Mouse (Mus musculus) lung, postnatal 0 days (tissue): Measurements from ENCODE around the gene Pigl. TPM values are rescaled to one million over a fixed set of nuclear protein-coding genes. Genes with fewer than 3 reads are reported as not detected.
"Not testable (repeated sequence)": the region's sequence is repeated elsewhere in the genome, so short reads cannot be mapped to it uniquely, and the experiment has no call there.

Experiments used
- ATAC-seq: fragments of 200-750 bp; cut with Nextera tagmentation; 2 replicates; pipeline ENCODE4 v1.8.0; 2017; ENCODE audit warnings: moderate library complexity
- DNase-seq: peaks from one replicate; pipeline ENCODE4 v3.0.0-alpha.2; 2016; ENCODE audit warnings: low spot score
- H3K27ac ChIP-seq: fragments of 300-500 bp; sonication (generic); 2 replicates; pipeline ENCODE4 v1.5.1; 2014; ENCODE audit warnings: antibody characterized with exemption, mild to moderate bottlenecking, low read length, mixed read lengths
- H3K27me3 ChIP-seq: fragments of 300-500 bp; sonication (generic); replicated peaks from 2 replicates; pipeline ENCODE4 v1.6.1; 2014; ENCODE audit warnings: low read length, mixed read lengths; ENCODE audit not compliant: insufficient read depth
- H3K36me3 ChIP-seq: fragments of 300-500 bp; sonication (generic); 2 replicates; pipeline ENCODE4 v1.6.1; 2014; ENCODE audit warnings: low read length, mixed read lengths; ENCODE audit not compliant: insufficient read depth
- H3K4me1 ChIP-seq: fragments of 300-500 bp; sonication (generic); 2 replicates; pipeline ENCODE4 v1.6.1; 2014; ENCODE audit warnings: antibody characterized with exemption, low read depth, low read length, mixed read lengths; ENCODE audit not compliant: insufficient read depth
- H3K4me2 ChIP-seq: fragments of 300-500 bp; sonication (generic); replicated peaks from 2 replicates; pipeline ENCODE4 v1.6.1; 2014; ENCODE audit warnings: low read depth, mild to moderate bottlenecking, low read length, moderate library complexity, mixed read lengths
- H3K4me3 ChIP-seq: fragments of 300-500 bp; sonication (generic); 2 replicates; pipeline ENCODE4 v1.5.1; 2014; ENCODE audit warnings: low read depth, low read length
- H3K9ac ChIP-seq: fragments of 300-500 bp; sonication (generic); replicated peaks from 2 replicates; pipeline ENCODE4 v1.6.1; 2014; ENCODE audit warnings: low read depth, mild to moderate bottlenecking
- H3K9me3 ChIP-seq: fragments of 300-500 bp; sonication (generic); 2 replicates; pipeline ENCODE4 v1.6.1; 2016; ENCODE audit warnings: low read length, mixed read lengths
- CTCF ChIP-seq: IDR thresholded peaks from 2 replicates; pipeline ENCODE4 v1.5.1; 2016; ENCODE audit warnings: antibody characterized with exemption, mild to moderate bottlenecking
- EP300 ChIP-seq: IDR thresholded peaks from 2 replicates; pipeline ENCODE4 v1.6.1; 2016; ENCODE audit warnings: antibody characterized with exemption, mild to moderate bottlenecking, control low read depth
- WGBS: fragments of 180-500 bp; shearing (Covaris S2); extraction: QIAGEN DNeasy Blood & Tissue Kit; methylation state at CpG from one replicate; pipeline ENCODE4 v1.1.7; 2014; 5-methylcytosine and 5-hydroxymethylcytosine counted together
- polyA plus RNA-seq: library from polyadenylated mRNA; unstranded; fragments of >200 nt; fragmentation: Nextera tagmentation; extraction: Ambion mirVana; gene quantifications from 2 replicates; pipeline ENCODE4 v1.2.1, GENCODE M21; 2015

The Pigl gene
- polyA plus RNA-seq, 1 experiment from 2014 or later = 4.8 TPM

DNA sequence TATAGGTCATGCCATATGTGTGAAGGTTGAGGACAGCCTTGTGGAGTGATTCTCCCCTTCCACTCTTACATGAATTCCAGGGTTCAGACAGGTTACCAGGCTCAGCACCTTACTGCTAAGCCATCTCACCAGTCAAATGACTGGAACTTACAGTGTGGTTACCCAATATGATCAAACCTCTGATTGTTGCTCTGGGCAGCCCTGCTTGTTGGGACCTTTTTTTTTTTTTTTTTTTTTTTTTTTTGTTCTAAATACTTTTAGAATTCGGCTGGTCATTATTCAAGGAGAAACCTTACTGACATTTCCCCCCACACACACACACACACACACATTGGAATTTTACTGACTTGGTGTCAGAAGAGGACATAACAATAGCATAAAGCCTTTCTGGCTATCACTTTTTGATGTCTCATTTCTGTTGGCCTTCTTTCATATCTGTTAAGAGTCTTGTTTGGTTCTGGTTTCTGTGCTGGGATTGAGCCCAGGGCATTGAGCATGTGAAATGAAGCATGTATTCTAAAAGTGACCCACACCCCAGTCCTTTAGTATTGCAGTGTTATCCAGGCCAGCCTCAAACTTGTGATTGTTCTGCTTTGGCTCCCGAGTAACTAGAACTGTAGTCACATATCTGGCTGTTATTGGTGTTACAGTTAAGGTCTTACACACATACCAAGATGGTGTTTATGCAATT, 5.1 kb downstream of the Pigl start:
- ATAC-seq = no peak
- Histone ChIP-seq H3K27ac (no peak overlapping the region), H3K4me1 (no peaks in the 10 kb centered on the region), H3K27me3 (no peaks in the 10 kb centered on the region), H3K4me3 (no peak overlapping the region), H3K4me2 (no peak overlapping the region), H3K36me3 (no peaks in the 10 kb centered on the region), H3K9me3 (no peaks in the 10 kb centered on the region), H3K9ac (no peak overlapping the region)
- DNase-seq = no peak
- TF ChIP-seq CTCF (no peak), EP300 (no peak)
- 71% methylated on average over 2 of the region's 2 CpGs for WGBS

DNA sequence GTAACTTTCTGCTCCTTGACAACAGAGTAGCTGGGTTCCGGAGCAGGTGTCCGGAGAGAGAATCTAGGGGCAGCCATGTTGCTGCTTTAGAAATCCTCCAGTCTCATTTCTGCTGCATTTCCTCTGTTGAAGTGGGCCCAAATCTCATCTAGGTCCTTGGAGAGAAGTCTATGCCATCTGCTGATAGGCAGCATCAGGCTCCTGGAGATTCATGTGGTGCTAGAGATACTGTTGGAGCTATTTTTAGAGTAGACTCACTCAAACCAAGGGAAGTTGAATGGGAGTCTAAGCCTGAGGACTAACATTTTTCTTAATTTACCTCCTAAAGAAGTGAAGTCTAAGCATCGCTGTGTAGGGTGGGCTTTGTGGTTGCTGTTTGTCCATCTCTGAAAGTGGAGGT, 6.4 kb downstream of the Pigl start:
- TF ChIP-seq CTCF (no peak), EP300 (no peak)
- DNase-seq (no peak), ATAC-seq (no peak)
- H3K4me3 ChIP-seq = no peak overlapping the region
- H3K9me3 ChIP-seq = no peaks in the 10 kb centered on the region
- no peak overlapping the region for H3K9ac ChIP-seq
- H3K27me3 ChIP-seq = no peaks in the 10 kb centered on the region
- no peaks in the 10 kb centered on the region for H3K36me3 ChIP-seq
- no peaks in the 10 kb centered on the region for H3K4me1 ChIP-seq
- no peak overlapping the region for H3K27ac ChIP-seq
- H3K4me2 ChIP-seq = no peak overlapping the region
- 91% methylated on average over 3 of the region's 3 CpGs for WGBS

DNA sequence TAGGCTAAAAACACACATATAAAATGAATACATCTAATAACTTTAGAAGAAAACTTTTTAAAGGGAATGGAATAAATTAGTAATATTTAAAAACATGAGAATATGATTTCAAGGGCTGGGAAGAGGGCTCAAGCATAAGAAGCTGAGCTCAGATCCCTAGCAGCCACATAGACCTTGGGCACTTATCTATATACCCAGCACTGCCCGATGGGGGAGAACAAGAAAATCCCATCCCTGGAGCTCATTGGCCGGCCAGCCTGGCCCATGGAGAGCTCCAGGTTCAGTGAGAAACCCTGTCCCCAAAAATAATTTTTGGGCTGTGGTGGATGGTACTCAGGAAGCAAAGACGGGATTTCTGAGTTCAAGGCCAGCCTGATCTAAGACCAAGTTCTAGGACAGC, 7.6 kb downstream of the Pigl start:
- H3K4me3 ChIP-seq = no peak overlapping the region
- H3K27ac ChIP-seq = no peak overlapping the region
- H3K4me2 ChIP-seq = no peak overlapping the region
- no peaks in the 10 kb centered on the region for H3K4me1 ChIP-seq
- DNase-seq = no peak
- no peaks in the 10 kb centered on the region for H3K9me3 ChIP-seq
- TF ChIP-seq EP300 = no peak
- TF ChIP-seq CTCF = no peak
- H3K9ac ChIP-seq = no peak overlapping the region
- no peak for ATAC-seq
- H3K27me3 ChIP-seq = no peaks in the 10 kb centered on the region
- WGBS = 85% methylated on average over 3 of the region's 3 CpGs
- H3K36me3 ChIP-seq = no peaks in the 10 kb centered on the region

DNA sequence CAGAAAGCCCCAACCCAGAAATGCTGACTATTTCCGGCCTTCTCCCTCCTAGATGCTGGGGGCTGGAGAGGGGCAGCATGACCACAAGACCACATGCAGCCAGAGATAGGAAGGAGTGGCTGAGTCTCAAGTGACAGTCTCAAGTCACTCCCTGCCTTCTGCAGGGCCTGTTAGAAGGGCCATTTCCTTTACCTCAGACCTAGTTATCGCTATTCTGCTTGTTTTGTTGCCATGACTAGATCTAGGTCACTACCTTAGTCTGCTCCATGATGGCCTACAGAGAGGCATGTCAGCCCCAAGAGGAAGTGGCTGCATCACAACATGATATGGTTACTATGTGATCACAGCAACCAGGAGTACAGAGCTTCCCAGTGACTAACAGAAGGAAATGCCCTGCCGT, 8.3 kb downstream of the Pigl start:
- TF ChIP-seq EP300 = no peak
- TF ChIP-seq CTCF = no peak
- Histone ChIP-seq H3K9me3 (no peaks in the 10 kb centered on the region), H3K27me3 (no peaks in the 10 kb centered on the region), H3K27ac (no peak overlapping the region), H3K9ac (no peak overlapping the region), H3K4me3 (no peak overlapping the region), H3K4me2 (no peak overlapping the region), H3K36me3 (no peaks in the 10 kb centered on the region), H3K4me1 (no peaks in the 10 kb centered on the region)
- WGBS = 73% methylated on average over 3 of the region's 3 CpGs
- no peak for ATAC-seq
- DNase-seq = peak; percentile 26

- not testable (repeated sequence) for H3K36me3 ChIP-seq, H3K27me3 ChIP-seq, H3K27ac ChIP-seq, H3K4me2 ChIP-seq, H3K4me1 ChIP-seq, ATAC-seq, H3K9ac ChIP-seq, DNase-seq, H3K4me3 ChIP-seq, H3K9me3 ChIP-seq
Observed at GRCm38 (mm10) chr11:62467289-62467688, 9.0 kb downstream of the Pigl start.

GRCm38 (mm10) chr11:62470451-62470850, 12.2 kb downstream of the Pigl start:
- H3K9me3 ChIP-seq = no peaks in the 10 kb centered on the region
- H3K4me3 ChIP-seq = no peak overlapping the region
- no peaks in the 10 kb centered on the region for H3K27me3 ChIP-seq
- H3K36me3 ChIP-seq = no peaks in the 10 kb centered on the region
- no peak overlapping the region for H3K27ac ChIP-seq
- 86% methylated on average over 6 of the region's 6 CpGs for WGBS
- TF ChIP-seq CTCF (no peak), EP300 (peak; percentile 28; the same call in 1 of the 2 replicates)
- DNase-seq (peak; percentile 14), ATAC-seq (no peak)
- H3K4me1 ChIP-seq = no peaks in the 10 kb centered on the region
- no peak overlapping the region for H3K4me2 ChIP-seq
- H3K9ac ChIP-seq = no peak overlapping the region

- Histone ChIP-seq H3K27me3 (no peaks in the 10 kb centered on the region), H3K4me3 (no peak overlapping the region), H3K9ac (no peak overlapping the region), H3K27ac (no peak overlapping the region), H3K9me3 (no peaks in the 10 kb centered on the region), H3K4me2 (no peak overlapping the region), H3K4me1 (no peaks in the 10 kb centered on the region), H3K36me3 (no peaks in the 10 kb centered on the region)
- WGBS = 95% methylated on average over 5 of the region's 5 CpGs
- ATAC-seq (no peak), DNase-seq (no peak)
- TF ChIP-seq EP300 (no peak), CTCF (no peak)
Observed at GRCm38 (mm10) chr11:62473516-62473915, 15.3 kb downstream of the Pigl start.
